Mouse (Mus musculus) lung, postnatal 0 days (tissue): Measurements from ENCODE around the gene Polr3gl. TPM values are rescaled to one million over a fixed set of nuclear protein-coding genes. Genes with fewer than 3 reads are reported as not detected.

ENCODE experiments used
- ATAC-seq: fragments of 200-750 bp; cut with Nextera tagmentation; 2 replicates; pipeline ENCODE4 v1.8.0; 2017; ENCODE audit warnings: moderate library complexity
- DNase-seq: peaks from one replicate; pipeline ENCODE4 v3.0.0-alpha.2; 2016; ENCODE audit warnings: low spot score
- H3K27ac ChIP-seq: fragments of 300-500 bp; sonication (generic); 2 replicates; pipeline ENCODE4 v1.5.1; 2014; ENCODE audit warnings: antibody characterized with exemption, mild to moderate bottlenecking, low read length, mixed read lengths
- H3K27me3 ChIP-seq: fragments of 300-500 bp; sonication (generic); replicated peaks from 2 replicates; pipeline ENCODE4 v1.6.1; 2014; ENCODE audit warnings: low read length, mixed read lengths; ENCODE audit not compliant: insufficient read depth
- H3K36me3 ChIP-seq: fragments of 300-500 bp; sonication (generic); 2 replicates; pipeline ENCODE4 v1.6.1; 2014; ENCODE audit warnings: low read length, mixed read lengths; ENCODE audit not compliant: insufficient read depth
- H3K4me1 ChIP-seq: fragments of 300-500 bp; sonication (generic); 2 replicates; pipeline ENCODE4 v1.6.1; 2014; ENCODE audit warnings: antibody characterized with exemption, low read depth, low read length, mixed read lengths; ENCODE audit not compliant: insufficient read depth
- H3K4me2 ChIP-seq: fragments of 300-500 bp; sonication (generic); replicated peaks from 2 replicates; pipeline ENCODE4 v1.6.1; 2014; ENCODE audit warnings: low read depth, mild to moderate bottlenecking, low read length, moderate library complexity, mixed read lengths
- H3K4me3 ChIP-seq: fragments of 300-500 bp; sonication (generic); 2 replicates; pipeline ENCODE4 v1.5.1; 2014; ENCODE audit warnings: low read depth, low read length
- H3K9ac ChIP-seq: fragments of 300-500 bp; sonication (generic); replicated peaks from 2 replicates; pipeline ENCODE4 v1.6.1; 2014; ENCODE audit warnings: low read depth, mild to moderate bottlenecking
- H3K9me3 ChIP-seq: fragments of 300-500 bp; sonication (generic); 2 replicates; pipeline ENCODE4 v1.6.1; 2016; ENCODE audit warnings: low read length, mixed read lengths
- CTCF ChIP-seq: IDR thresholded peaks from 2 replicates; pipeline ENCODE4 v1.5.1; 2016; ENCODE audit warnings: antibody characterized with exemption, mild to moderate bottlenecking
- EP300 ChIP-seq: IDR thresholded peaks from 2 replicates; pipeline ENCODE4 v1.6.1; 2016; ENCODE audit warnings: antibody characterized with exemption, mild to moderate bottlenecking, control low read depth
- WGBS: fragments of 180-500 bp; shearing (Covaris S2); extraction: QIAGEN DNeasy Blood & Tissue Kit; methylation state at CpG from one replicate; pipeline ENCODE4 v1.1.7; 2014; 5-methylcytosine and 5-hydroxymethylcytosine counted together
- polyA plus RNA-seq: library from polyadenylated mRNA; unstranded; fragments of >200 nt; fragmentation: Nextera tagmentation; extraction: Ambion mirVana; gene quantifications from 2 replicates; pipeline ENCODE4 v1.2.1, GENCODE M21; 2015

Gene Polr3gl
- polyA plus RNA-seq, 1 experiment from 2014 or later, result 36.7 TPM

- Histone ChIP-seq H3K27ac (peak overlapping the region; percentile 99), H3K9me3 (no peaks in the 10 kb centered on the region), H3K36me3 (peaks cover 18% of the 10 kb centered on the region), H3K9ac (no peak overlapping the region), H3K4me3 (no peak overlapping the region), H3K4me1 (peaks cover 8% of the 10 kb centered on the region; the same call in 1 of the 2 replicates), H3K4me2 (peak overlapping the region; percentile 25), H3K27me3 (no peaks in the 10 kb centered on the region)
- DNase-seq (peak; percentile 85), ATAC-seq (peak; percentile 42)
- 11% methylated on average over 7 of the region's 7 CpGs for WGBS
- TF ChIP-seq EP300 (peak; percentile 96), CTCF (no peak)
These were observed 29.3 kb downstream of the Polr3gl start for GRCm38 (mm10) chr3:96564633-96565032.

GRCm38 (mm10) chr3:96563911-96564632 lies 29.9 kb downstream of the Polr3gl start:
- peaks cover 8% of the 10 kb centered on the region; the same call in 1 of the 2 replicates for H3K4me1 ChIP-seq
- no peak for TF ChIP-seq CTCF
- TF ChIP-seq EP300, result peak; percentile 89
- ATAC-seq (peak; percentile 68), DNase-seq (peak; percentile 91)
- no peak overlapping the region for H3K4me3 ChIP-seq
- peak overlapping the region; percentile 99 for H3K27ac ChIP-seq
- H3K9ac ChIP-seq, result no peak overlapping the region
- WGBS, result 18% methylated on average over 10 of the region's 10 CpGs
- no peaks in the 10 kb centered on the region for H3K9me3 ChIP-seq
- peak overlapping the region; percentile 25 for H3K4me2 ChIP-seq
- H3K36me3 ChIP-seq, result peaks cover 24% of the 10 kb centered on the region
- H3K27me3 ChIP-seq, result no peaks in the 10 kb centered on the region

- no peak overlapping the region for H3K4me2 ChIP-seq
- H3K27ac ChIP-seq, result peak overlapping the region; percentile 99
- DNase-seq (peak; percentile 50), ATAC-seq (0 out of 2 replicates have a peak, but pooled peaks have one; percentile 4)
- no peak overlapping the region for H3K4me3 ChIP-seq
- TF ChIP-seq EP300, result no peak
- no peak for TF ChIP-seq CTCF
- H3K36me3 ChIP-seq, result peaks cover 29% of the 10 kb centered on the region
- H3K27me3 ChIP-seq, result no peaks in the 10 kb centered on the region
- H3K4me1 ChIP-seq, result peaks cover 8% of the 10 kb centered on the region; the same call in 1 of the 2 replicates
- 84% methylated on average over 8 of the region's 8 CpGs for WGBS
- H3K9ac ChIP-seq, result no peak overlapping the region
- no peaks in the 10 kb centered on the region for H3K9me3 ChIP-seq
These were observed 30.7 kb downstream of the Polr3gl start for GRCm38 (mm10) chr3:96563267-96563666.

- H3K4me3 ChIP-seq, result peak overlapping the region; percentile 90
- peak overlapping the region; percentile 62 for H3K4me2 ChIP-seq
- peaks cover 8% of the 10 kb centered on the region; the same call in 1 of the 2 replicates for H3K4me1 ChIP-seq
- H3K27me3 ChIP-seq, result no peaks in the 10 kb centered on the region
- H3K9ac ChIP-seq, result peak overlapping the region; percentile 100
- H3K9me3 ChIP-seq, result no peaks in the 10 kb centered on the region
- peak overlapping the region; percentile 99 for H3K27ac ChIP-seq
- peak; percentile 13; the same call in 1 of the 2 replicates for ATAC-seq
- DNase-seq, result peak; percentile 81
- TF ChIP-seq EP300, result peak; percentile 56; the same call in 1 of the 2 replicates
- no peak for TF ChIP-seq CTCF
- 26% methylated on average over 10 of the region's 10 CpGs for WGBS
- H3K36me3 ChIP-seq, result peaks cover 29% of the 10 kb centered on the region
These were observed 31.9 kb downstream of the Polr3gl start for GRCm38 (mm10) chr3:96561946-96562681.

- H3K27ac ChIP-seq, result peak overlapping the region; percentile 99
- H3K4me3 ChIP-seq, result peak overlapping the region; percentile 90
- H3K36me3 ChIP-seq, result peaks cover 29% of the 10 kb centered on the region
- peak overlapping the region; percentile 100 for H3K9ac ChIP-seq
- peaks cover 10% of the 10 kb centered on the region; the same call in 1 of the 2 replicates for H3K4me1 ChIP-seq
- H3K9me3 ChIP-seq, result no peaks in the 10 kb centered on the region
- whole genome bisulfite sequencing, result 51% methylated on average over 9 of the region's 9 CpGs
- no peak for DNase-seq
- peak overlapping the region; percentile 62 for H3K4me2 ChIP-seq
- ATAC-seq, result no peak
- H3K27me3 ChIP-seq, result no peaks in the 10 kb centered on the region
- TF ChIP-seq CTCF, result no peak
- peak; percentile 23 for TF ChIP-seq EP300
These were observed 32.9 kb downstream of the Polr3gl start for GRCm38 (mm10) chr3:96560881-96561668.
